Mouse (Mus musculus): ENCODE measurements around the gene Fam126a. TPM values are rescaled to one million over a fixed set of nuclear protein-coding genes. Genes with fewer than 3 reads are reported as not detected.

The Fam126a gene
- polyA plus RNA-seq, 1 experiment from 2014 or later = 28.5 TPM

Other genes with a start within 250 kb of the Fam126a start
- gene Pus7, start 247.0 kb downstream of the Fam126a start, polyA plus RNA-seq (2016; fragmentation: Nextera tagmentation; extraction: Ambion mirVana) = 23.1 and 35.9 TPM in 2 replicates
- gene Rint1, start 243.0 kb downstream of the Fam126a start, polyA plus RNA-seq (2016; fragmentation: Nextera tagmentation; extraction: Ambion mirVana) = 33.0 and 37.4 TPM in 2 replicates
- 131 and 132 TPM in 2 replicates for gene Tomm7, start 186.5 kb downstream of the Fam126a start, polyA plus RNA-seq (2016; fragmentation: Nextera tagmentation; extraction: Ambion mirVana)
- gene Klhl7, start 69.9 kb upstream of the Fam126a start, polyA plus RNA-seq (2016; fragmentation: Nextera tagmentation; extraction: Ambion mirVana) = 59.0 and 60.0 TPM in 2 replicates
- gene Nupl2, start 134.3 kb upstream of the Fam126a start, polyA plus RNA-seq (2016; fragmentation: Nextera tagmentation; extraction: Ambion mirVana) = 18.4 and 21.0 TPM in 2 replicates